Mouse (Mus musculus) CD4-positive, CD25-positive, alpha-beta regulatory T cell, adult 4 months (primary cell): ENCODE data around the gene Cops4. TPM values are rescaled to one million over a fixed set of nuclear protein-coding genes. Genes with fewer than 3 reads are reported as not detected.
A peak's percentile ranks its signal among the peaks of the same experiment; 100 is the strongest.

Experiments used
- ATAC-seq: one replicate; pipeline ENCODE4 v1.8.0; 2017
- polyA plus RNA-seq, 2 experiments: library from polyadenylated mRNA; unstranded; fragments of 100-300 nt; shearing (Covaris generic); gene quantifications; one replicate each; pipeline ENCODE4 v1.2.1; 2017

The Cops4 gene
- 100 to 1,000 TPM; 114 to 118 TPM for polyA plus RNA-seq

DNA sequence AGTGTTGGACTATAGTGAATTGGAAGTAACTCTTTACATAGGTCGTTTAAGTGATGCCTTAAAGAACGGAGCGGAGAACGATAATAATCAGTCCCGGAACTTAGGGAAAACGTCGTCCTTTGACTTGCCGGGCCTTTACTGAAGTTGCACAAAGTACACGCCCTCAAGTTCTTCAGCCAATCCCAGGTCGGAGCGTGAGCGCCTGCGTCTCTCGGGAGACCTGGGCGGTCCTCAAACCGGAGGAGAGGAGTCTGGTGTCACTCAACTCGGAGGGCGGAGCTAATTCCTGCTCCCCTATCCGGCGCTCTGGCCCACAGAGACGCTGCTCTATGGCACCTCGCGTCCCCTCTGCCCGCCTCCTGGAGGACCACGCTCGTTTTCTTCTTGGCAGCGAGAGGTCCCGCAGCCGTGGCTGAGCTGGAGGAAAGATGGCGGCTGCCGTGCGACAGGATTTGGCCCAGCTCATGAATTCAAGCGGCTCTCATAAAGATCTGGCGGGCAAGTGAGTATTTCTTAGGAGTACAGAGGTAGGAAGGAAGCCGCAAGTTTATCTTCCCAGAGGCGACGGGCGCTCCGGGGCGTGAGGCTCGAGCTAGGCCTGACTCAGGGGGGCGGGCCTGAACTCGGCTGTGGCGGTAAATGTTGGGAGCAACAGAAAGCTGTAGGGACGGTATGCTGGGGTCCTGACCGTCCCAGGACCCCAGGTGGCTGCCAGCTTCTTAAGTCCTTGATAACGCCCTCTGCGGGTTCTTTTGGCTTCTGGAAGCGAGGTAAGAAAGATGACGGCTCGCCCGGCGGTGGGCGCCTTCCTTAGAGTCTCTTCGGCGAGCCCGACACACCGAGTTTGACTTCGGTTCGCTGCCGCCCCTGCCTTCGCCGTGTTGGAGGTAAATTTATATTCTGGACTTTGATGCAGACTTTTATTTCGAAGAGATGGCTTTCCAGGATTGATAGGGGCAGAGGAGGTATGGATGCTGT is at the start of gene Cops4:
Gene Cops4 (plus strand): TSS at position 261 of the 978 bp plus-strand sequence.
- ATAC-seq, result peak; percentile 99

DNA sequence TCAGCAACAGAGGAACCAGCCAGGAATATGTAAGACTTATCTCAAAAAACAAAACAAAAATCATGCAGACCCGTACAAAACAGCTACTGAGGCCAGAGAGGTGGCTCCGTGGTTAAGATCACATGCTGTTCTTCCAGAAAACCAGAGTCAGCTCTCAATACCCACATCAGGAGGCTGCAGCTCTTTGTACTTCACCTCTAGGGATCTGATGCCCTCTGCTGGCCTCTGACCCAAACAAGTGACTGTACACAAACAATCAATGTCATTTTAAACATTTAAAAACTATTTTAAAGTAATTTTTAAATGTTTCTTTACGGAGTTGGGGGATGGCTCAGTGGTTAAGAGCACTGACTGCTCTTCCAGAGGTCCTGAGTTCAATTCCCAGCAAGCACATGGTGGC is 41.8 kb upstream of the Cops4 start:
- ATAC-seq, result no peak

DNA sequence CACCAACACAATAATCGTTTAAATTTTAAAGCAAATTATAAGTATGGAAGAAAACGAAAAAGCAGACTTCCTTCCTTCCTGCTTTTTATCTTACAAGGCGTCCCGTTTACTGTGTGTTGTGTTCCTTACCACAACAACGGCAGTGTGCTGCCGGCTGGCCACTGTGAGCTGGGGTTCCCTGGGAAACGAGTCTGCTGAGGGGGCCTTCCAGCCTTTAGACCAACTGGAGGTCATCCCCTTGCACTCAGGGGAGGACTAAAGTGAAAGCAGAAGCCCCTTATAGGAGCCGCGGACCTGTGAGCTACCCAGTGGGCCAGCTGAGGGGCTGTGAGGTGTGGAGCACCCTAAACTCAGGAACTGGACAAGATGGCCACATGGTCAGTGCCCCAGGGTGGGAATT is 40.5 kb upstream of the Cops4 start:
- no peak for ATAC-seq

DNA sequence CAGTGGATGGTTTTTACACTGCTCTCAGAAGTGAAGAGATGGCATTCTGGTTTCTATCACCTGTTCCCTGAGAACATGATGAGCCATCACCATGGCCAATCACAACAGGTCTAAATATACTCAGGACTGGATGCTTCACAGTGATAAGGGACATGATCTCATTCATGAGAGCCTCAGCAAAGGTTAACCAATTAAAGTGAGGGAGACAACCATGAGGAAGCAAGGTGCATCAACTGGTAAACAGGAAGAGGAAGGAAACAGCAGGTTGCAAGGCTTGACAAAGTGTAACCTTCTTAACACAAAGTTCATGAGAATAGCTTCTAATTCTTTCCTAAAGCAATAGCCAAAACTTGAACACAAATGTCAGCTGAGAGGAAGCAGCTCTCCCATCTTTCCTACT is 34.5 kb upstream of the Cops4 start:
- ATAC-seq, result peak; percentile 56

DNA sequence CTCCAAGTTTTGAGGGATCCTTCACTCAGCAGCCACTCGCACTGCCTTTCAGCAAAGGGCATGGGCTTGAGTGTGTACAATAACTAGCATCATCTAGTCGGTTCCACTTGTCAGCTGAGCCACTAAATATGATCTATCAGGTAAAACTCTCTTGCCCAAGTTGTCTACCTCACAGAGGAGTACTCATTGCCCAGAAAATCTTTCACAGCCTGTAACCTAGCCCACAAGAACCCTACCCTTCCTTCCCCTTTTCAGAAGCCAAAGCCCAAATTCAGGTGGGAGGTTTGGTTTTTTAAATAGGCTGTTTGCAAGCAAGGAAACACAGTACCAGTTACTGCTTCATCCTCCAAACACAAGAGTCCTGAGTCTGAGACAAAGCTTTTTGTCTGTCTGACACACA is 31.0 kb upstream of the Cops4 start:
- no peak for ATAC-seq

DNA sequence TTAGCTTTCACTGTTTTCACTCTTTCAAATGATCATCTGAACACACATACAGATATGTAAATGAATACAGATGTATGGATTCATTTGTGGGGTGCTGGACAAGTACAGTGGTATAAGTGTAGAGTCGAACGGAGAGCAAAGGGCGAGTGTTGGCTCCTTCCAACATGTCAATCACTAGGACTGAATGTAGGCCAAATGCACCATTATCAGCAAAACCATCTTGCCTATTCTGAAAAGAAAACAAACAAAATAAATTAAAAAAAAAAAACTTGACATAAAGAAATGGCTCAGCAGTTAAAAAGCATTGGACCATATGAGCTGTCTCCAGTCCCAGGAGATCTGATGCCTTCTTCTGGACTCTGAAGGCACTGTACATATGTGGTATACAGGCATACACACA is 29.9 kb upstream of the Cops4 start:
- no peak for ATAC-seq

DNA sequence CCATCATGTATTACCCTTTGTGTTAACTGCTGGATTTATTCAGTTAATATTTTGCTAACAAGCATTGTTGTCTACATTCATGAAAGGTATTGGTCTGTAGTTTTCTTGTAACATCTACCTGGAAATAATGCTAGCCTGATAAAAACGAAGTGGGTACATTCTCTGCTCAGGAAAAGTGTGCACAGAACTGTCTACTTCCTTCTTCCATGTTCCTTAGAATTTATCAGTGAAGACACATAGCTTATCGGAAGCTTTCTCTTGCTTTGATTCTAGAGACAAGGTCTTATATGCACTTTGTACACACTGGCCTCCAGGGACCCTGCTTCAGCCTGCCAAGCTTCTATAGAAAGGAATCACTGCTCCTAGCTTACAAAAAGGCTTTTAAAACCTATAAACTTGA is 28.8 kb upstream of the Cops4 start:
- ATAC-seq, result no peak

DNA sequence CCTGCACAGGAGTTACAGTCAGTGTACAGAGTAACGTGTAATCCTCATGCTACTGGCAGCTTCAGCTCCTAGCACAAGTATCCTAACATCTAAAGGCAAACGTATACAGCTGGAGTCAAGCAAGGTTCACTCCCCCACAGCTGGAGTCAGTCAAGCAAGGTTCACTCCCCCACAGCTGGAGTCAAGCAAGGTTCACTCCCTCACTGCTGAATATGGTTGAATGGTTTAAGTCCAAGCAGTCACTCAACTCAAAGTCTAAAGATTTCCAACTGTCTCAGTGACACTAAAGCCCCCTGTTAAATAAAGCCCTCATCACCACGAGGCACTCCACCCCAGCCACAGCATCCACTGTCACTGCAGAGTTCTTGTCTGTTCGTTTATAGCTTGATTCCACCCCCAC is 26.4 kb upstream of the Cops4 start:
- ATAC-seq, result no peak

DNA sequence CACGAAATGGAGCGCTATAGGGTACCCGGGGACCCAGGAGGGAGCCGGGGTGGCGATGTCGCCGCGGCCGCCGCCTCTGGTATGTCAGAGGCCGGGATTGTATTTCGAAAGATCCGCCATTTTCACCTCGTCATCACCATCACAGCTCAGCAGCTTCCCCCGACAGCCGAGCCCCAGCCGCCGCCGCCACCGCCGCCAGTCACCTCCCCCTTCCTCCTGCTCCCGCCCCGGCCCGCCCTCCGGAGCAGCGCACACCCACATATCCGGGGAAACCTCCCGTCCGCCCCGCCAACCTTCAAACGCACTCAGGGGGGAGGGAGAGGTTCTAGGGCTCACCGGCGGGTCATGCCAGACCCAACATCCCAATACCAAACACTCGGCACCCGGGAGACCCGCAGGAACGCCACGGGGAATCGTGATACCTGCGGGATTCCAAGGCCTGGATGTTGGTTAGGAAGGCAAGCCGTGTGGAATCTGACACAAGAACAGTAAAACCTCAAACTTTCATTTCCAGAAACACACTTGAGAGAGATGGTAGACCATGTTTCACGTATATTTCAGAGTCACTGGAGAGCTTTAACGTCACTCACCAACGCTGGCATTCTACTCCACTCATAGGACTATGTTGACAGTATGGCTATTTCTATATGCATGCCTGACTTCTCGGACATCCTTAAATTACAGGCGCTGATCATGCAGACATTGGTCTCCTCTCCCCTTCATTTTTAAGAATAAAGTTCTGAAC is 19.5 kb upstream of the Cops4 start:
- peak; percentile 65 for ATAC-seq

DNA sequence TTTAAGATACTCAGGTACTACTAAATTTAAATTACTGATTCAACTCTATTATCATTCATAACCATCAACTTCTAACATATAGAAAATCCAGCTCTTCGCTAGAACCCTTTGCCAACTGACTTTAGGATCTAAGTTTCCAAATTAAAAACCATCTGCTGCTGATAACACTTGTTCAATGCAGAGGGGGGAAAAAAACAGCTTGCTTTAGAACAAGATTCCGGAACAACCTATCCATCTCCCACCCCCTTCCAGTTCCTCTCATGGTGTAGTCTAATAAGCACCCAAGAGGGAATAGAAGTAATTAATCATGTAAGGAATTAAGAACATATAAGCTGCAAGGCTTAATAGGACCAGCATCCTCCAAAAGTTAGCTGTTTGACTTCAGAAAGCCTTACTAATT is 18.9 kb upstream of the Cops4 start:
- ATAC-seq, result no peak

DNA sequence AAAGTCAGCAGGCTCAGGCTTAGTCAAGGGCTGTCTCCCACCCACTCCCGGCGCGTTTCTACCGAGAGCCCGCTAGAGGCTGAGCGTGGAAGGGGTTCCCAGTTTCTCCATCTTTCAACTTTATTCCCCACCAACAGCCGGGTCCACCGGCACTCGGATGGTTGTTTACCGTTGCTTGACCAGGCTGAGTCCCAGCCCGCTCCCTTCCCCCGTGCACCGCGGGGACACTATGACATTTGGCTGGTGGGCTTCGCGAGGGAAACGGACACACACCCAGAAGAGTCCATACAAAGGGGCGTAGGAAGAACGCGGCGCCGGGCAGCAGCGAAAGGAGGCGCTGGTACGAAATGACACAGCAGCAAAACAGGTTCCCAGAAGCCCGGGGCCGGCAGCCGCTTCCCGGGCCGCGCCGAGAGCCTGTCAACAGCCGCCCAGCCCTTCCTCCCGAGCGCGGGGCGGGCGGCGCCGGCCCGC is 18.2 kb upstream of the Cops4 start:
- peak; percentile 5 for ATAC-seq

DNA sequence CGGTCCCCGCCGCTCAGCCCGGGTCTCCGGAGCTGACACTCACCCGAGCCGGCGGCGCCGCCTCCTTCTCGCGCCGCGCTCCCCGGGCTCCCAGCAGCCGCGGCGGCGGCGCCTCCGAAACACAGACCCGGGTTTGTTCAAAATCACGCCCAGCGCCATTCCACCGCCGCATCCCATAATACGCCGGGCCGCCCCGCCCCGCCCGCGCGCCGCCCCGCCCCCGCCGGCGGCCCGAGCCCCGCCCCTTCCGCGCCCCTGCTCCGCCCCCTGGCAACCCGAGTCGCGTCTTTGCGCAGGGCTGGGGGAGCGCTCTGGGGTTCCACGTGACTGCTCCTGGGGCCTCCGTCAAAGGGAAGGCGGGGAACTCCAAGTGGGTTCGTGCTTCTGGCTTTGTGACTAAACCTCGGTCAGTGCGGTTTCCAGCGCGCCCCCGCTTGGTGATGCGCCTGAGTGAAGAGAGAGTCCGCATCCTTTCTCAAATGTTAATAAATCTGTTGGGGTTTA is 17.6 kb upstream of the Cops4 start, which contains the start of gene Lin54:
Gene Lin54 (minus strand): TSS at position 182 of the 504 bp plus-strand sequence.
- ATAC-seq, result peak; percentile 84

DNA sequence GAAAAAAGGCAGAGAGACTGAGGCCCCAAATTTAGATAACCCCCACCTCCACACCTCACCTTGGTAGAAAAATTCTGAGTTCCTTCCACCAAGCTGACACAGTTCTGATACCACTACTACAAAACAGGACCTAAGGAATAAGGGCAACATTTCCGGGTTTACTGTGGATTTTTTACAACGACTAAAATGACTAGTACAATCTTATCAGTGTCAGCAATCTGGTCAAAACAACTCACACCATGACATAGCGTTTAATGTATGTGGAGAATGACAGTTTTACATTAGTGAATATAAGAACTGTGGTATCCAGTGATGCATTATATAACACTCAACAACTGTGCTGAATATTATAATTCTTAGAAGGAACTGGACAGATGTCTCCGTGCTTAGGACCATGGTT is 16.8 kb upstream of the Cops4 start:
- peak; percentile 7 for ATAC-seq

DNA sequence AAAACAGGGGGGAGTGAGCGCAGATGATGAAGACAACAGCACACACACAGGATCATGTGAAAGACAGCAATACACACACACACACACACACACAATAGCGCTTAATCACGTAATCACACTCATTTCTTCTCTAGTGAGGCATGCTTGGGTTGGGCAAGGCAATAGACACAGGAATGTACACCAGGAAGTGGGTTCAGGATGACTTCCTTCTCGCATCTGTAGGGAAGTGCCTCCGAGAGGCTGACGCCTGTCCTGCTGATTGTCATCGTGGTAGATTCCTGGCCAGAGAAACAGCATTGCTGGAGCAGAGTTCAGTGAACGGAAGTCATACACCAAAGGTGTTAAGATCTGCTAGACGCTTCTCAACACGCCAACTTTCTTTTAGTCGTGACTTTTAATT is 8.9 kb upstream of the Cops4 start:
- ATAC-seq, result peak; percentile 72

DNA sequence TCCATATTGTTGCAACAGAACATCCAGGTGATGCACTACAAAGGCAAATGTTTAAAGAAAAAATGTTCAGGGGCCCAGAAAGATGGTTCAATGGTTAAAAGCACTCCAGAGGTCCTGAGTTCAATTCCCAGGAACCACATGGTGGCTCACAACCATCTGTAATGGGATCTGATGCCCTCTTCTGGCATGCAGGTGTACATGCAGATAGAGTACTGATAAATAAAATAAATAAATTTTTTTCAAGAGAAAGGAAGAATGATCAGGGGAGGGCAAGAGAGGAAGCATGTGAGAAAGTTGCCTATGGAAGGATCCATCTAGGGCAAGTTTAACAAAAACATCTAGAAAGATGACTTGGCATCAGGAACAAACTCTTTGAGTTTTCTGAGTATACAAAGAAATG is 5.5 kb upstream of the Cops4 start:
- no peak for ATAC-seq

DNA sequence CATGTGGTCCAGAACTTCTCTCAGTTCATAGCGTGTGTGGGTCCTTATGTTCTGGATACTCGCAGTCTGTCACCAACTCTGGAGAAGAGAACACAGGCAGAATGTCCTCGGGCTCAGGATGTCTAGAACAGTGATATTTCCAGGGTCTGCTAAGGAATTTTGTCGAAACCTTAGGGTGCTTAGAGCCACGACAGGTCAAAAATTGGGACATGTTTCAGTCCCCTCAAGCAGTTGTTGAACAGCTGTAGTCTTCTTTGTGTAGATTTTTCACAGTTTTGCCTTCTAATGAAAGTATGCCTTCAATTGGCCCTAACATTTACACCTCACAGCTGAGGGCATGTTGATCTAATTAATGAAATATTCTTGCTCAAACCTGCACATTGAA is 910 bp downstream of the Cops4 start:
- ATAC-seq, result no peak

DNA sequence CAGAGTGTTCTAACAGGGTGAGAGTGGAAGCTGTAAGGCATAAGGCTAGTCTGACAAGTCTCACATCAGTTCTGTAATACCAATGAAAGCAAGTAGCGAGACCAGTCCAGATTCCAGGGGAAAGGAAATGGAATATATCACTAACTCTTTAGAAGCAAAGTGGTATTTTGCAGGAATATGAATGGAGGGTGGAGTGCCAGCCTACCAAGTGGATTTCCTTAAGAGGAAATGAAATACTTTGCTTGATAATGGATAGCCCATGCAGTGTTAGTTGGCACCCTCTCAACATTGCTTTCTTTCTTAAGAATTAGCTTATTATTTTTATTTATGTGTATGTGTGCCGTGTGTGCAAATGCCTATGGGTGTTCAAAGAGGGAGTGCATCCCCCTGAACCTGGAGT is 2.1 kb downstream of the Cops4 start:
- no peak for ATAC-seq

DNA sequence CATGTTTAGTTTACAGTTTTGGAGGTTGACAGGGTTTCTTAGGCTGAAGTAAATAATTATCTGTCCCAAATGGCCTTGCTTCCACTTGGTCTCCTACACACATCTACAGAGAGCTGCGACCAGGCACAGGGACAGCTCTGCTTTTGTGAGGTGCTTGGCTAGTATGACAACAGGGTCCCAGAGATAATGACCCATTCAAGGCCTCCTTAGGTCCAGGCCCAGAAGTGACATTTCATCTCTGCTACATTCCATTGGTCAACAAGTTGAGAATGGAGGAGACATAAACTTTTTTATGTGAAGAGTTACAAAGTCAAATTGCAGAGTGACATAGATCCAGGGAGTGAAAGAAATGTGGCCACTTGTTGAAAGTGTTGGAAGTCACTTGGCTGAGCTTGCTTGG is 5.2 kb downstream of the Cops4 start:
- no peak for ATAC-seq

DNA sequence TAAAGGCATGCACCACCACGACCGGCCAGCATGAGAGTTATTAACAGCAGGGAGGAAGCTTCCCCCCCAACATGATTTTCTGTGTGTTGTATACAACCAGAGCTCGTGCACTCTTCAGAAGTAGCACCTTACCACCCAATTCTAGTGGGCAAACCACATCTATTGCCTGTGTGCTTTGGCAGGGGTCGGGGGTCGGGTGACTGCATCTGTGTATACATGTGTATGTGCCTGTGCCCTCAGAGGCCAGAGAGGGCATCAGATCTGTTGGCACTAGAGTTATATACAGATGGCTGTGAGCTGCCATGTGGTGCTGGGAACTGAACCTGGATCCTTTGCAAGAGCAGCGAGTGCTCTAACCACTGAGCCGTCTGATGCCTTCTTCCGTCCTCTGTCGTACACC is 6.8 kb downstream of the Cops4 start:
- ATAC-seq, result no peak

DNA sequence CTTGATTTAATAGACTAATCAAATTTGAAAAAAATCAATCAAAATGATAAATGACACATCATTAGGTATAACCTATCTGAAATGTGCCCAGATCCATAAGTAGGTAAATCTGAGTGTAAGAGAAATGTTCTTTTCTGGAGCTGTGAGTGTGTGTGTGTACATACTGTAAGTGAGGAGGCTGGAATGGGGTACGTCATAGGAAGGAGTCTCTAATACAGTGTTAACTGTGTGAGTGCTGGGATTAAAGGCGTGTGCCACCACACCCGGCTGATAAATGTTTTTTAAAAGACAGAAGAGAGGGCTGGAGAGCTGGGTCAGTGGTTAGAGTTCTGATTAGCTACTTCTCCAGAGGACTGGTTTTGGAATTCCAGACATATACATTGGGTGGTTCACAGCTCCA is 7.5 kb downstream of the Cops4 start:
- no peak for ATAC-seq

DNA sequence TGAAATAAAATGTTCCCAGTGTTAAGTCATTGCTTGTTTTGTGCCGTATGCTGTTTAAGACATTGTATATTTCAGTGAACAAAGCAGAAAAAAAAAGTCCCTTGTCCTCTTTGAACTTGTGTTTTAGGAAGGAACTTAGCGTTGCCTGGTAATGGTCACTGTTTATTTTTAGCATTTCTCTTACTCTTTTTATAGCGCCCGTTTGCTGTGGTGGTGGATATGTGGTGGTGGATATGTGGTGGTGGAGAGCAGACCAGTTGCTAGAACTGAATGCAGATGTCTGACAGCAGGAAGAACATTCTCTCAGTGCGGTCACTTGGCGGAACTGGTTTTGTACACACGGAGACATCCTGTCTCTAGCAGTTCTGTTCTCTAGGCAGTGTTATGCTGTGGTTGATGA is 8.1 kb downstream of the Cops4 start:
- peak; percentile 96 for ATAC-seq

DNA sequence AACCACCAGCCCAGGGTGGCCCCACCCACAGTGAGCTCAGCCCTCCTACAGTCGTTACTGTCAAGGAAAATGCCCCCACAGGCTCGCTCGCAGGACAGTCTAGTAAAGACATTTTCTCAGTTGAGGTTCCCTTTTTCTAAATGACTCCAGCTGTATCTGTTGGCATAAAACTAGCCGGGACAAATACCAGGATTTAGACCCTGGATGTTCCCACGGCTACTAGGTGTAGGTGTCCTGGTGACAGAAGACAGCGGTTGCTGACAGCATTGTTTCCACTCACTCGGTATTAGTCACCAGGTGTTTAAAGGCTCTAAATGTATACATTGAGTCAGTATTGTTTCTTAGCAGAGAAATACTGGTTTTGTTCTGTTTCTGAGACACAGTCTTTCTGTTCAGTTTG is 17.7 kb downstream of the Cops4 start:
- peak; percentile 65 for ATAC-seq

DNA sequence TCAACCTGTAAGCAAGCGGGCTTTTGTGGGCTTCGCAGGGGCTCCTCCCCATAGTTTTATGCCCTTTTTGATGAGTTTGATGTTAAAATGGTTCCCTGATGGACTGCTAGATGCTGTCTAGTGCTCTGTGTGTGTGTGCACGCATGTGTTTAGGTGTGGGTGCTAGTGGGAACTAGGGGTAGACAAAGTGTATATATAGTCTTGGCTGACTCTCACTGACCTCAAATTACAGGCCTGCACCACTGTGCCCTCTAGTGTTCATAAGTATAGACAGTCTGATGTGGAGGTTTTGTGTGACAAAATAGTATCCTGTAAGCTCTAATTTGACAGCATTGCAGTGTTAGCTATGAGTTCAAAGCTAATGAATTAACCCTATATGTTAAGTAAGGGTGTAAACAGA is 18.5 kb downstream of the Cops4 start:
- peak; percentile 86 for ATAC-seq
